In genomic region chr12:101102648-101103047, GRCm38 (mm10) we compare ENCODE assay signal across 8 mouse cellular contexts. TPM values are rescaled to one million over a fixed set of nuclear protein-coding genes. Genes with fewer than 3 reads are reported as not detected.
A peak's percentile ranks its signal among the peaks of the same experiment; 100 is the strongest.
DNase-seq lines count a peak whose midpoint lies in the region; ATAC-seq and TF ChIP-seq lines count a peak whose summit lies in the region.

No protein-coding gene starts in this region.

- peak; percentile 23 to 60 (median 51); a peak in 5 of 6 replicates for TF ChIP-seq CTCF in MEL (IDR thresholded peaks at IDR 0.05 in 2 of 3, conservative IDR thresholded peaks at IDR 0.05 in 1 of 3; ENCODE audit: control insufficient read depth in 1 of 3, insufficient read depth in 1 of 3, low read depth in 2 of 3, low read length in 3 of 3, poor library complexity in 1 of 3, severe bottlenecking in 1 of 3)
- TF ChIP-seq CTCF in lung, adult 2 months (IDR thresholded peaks at IDR 0.05; ENCODE audit: insufficient read depth, low read length) = peak; percentile 24; the same call in 1 of the 2 replicates
- TF ChIP-seq CTCF in thymus, adult 2 months (IDR thresholded peaks at IDR 0.05; ENCODE audit: borderline replicate concordance, control insufficient read depth, extremely low read depth, insufficient read depth, low read length, poor library complexity) = no peak

- no peak overlapping the region for H3K9ac ChIP-seq in kidney, embryonic 14.5 days (ENCODE audit: low read depth, low read length)
- H3K9ac ChIP-seq in MEL (ENCODE audit: control insufficient read depth, low read depth, low read length, poor library complexity, severe bottlenecking) = no peak overlapping the region

- no peaks in the 10 kb centered on the region for H3K79me2 ChIP-seq in MEL (ENCODE audit: control insufficient read depth, insufficient read depth, low read length, poor library complexity)

- DNase-seq in kidney, adult 18-20 months = peak; percentile 59
- peak; percentile 72 for DNase-seq in MEL (ENCODE audit: low read depth, low spot score)
- DNase-seq in embryonic facial prominence, embryonic 10.5 days (ENCODE audit: low spot score) = peak; percentile 27
- DNase-seq in lung, adult 2 months = peak; percentile 19
- DNase-seq in thymus, adult 2 months = peak; percentile 61
- no peak for DNase-seq in MN1 (ENCODE audit: low spot score)
- DNase-seq in layer of hippocampus, postnatal 25 days (ENCODE audit: extremely low spot score in 1 of 2, low spot score in 1 of 2) = no peak

- H3K9me3 ChIP-seq in kidney, embryonic 14.5 days (ENCODE audit: control insufficient read depth, low read length) = no peaks in the 10 kb centered on the region
- no peaks in the 10 kb centered on the region for H3K9me3 ChIP-seq in MEL (replicated peaks; ENCODE audit: insufficient read depth, low read length)
- peaks cover 7% of the 10 kb centered on the region; the same call in 1 of the 2 replicates for H3K9me3 ChIP-seq in embryonic facial prominence, embryonic 10.5 days

- H3K36me3 ChIP-seq in kidney, embryonic 14.5 days (ENCODE audit: control insufficient read depth, insufficient read depth, low read length) = no peaks in the 10 kb centered on the region
- no peaks in the 10 kb centered on the region for H3K36me3 ChIP-seq in MEL (ENCODE audit: control insufficient read depth in 1 of 2, insufficient read depth in 2 of 2, low read length in 2 of 2)
- H3K36me3 ChIP-seq in embryonic facial prominence, embryonic 10.5 days (replicated peaks) = no peaks in the 10 kb centered on the region
- H3K36me3 ChIP-seq in thymus, adult 2 months (ENCODE audit: control insufficient read depth, insufficient read depth, low read length) = no peaks in the 10 kb centered on the region

- no peaks in the 10 kb centered on the region for H3K4me1 ChIP-seq in kidney, embryonic 14.5 days (ENCODE audit: control insufficient read depth, insufficient read depth, low read length)
- no peaks in the 10 kb centered on the region for H3K4me1 ChIP-seq in MEL (ENCODE audit: control insufficient read depth in 1 of 2, insufficient read depth in 2 of 2, low read length in 2 of 2)
- H3K4me1 ChIP-seq in embryonic facial prominence, embryonic 10.5 days = no peaks in the 10 kb centered on the region
- H3K4me1 ChIP-seq in lung, adult 2 months (ENCODE audit: control insufficient read depth, insufficient read depth, low read length) = no peaks in the 10 kb centered on the region
- H3K4me1 ChIP-seq in thymus, adult 2 months (replicated peaks; ENCODE audit: control insufficient read depth, insufficient read depth, low read length) = no peaks in the 10 kb centered on the region

- TF ChIP-seq EP300 in MEL (IDR thresholded peaks at IDR 0.05; ENCODE audit: low read depth in 1 of 2, low read length in 2 of 2) = no peak

- no peak for TF ChIP-seq POLR2A in MEL (IDR thresholded peaks at IDR 0.05; ENCODE audit: control insufficient read depth in 1 of 2, insufficient read depth in 1 of 2, low read depth in 1 of 2, low read length in 2 of 2, poor library complexity in 1 of 2)
- TF ChIP-seq POLR2A in lung, adult 2 months (IDR thresholded peaks at IDR 0.05; ENCODE audit: borderline replicate concordance, extremely low read depth, low read depth, low read length) = no peak
- TF ChIP-seq POLR2A in thymus, adult 2 months (IDR thresholded peaks at IDR 0.05; ENCODE audit: control insufficient read depth, extremely low read depth, insufficient read depth, low read length, poor library complexity) = no peak

- H3K4me3 ChIP-seq in kidney, embryonic 14.5 days (ENCODE audit: low read length) = no peak overlapping the region
- H3K4me3 ChIP-seq in MEL (ENCODE audit: control insufficient read depth in 1 of 2, insufficient read depth in 1 of 2, low read depth in 2 of 2, low read length in 2 of 2) = no peak overlapping the region
- no peak overlapping the region for H3K4me3 ChIP-seq in embryonic facial prominence, embryonic 10.5 days
- no peak overlapping the region for H3K4me3 ChIP-seq in lung, adult 2 months (replicated peaks; ENCODE audit: extremely low read depth, low read depth, low read length)
- no peak overlapping the region for H3K4me3 ChIP-seq in thymus, adult 2 months (ENCODE audit: control insufficient read depth, insufficient read depth, low read length)

- H3K27me3 ChIP-seq in kidney, embryonic 14.5 days (ENCODE audit: control insufficient read depth, insufficient read depth, low read length) = no peaks in the 10 kb centered on the region
- H3K27me3 ChIP-seq in MEL (ENCODE audit: control insufficient read depth in 1 of 2, insufficient read depth in 2 of 2, low read length in 2 of 2) = peaks cover 0 to 2% of the 10 kb centered on the region in 2 experiments; a peak in 2 of 4 replicates
- no peaks in the 10 kb centered on the region for H3K27me3 ChIP-seq in embryonic facial prominence, embryonic 10.5 days (replicated peaks; ENCODE audit: low read depth, poor library complexity, severe bottlenecking)
- no peaks in the 10 kb centered on the region for H3K27me3 ChIP-seq in thymus, adult 2 months (ENCODE audit: control insufficient read depth, insufficient read depth, low read length)

- WGBS in kidney, embryonic 14.5 days = 81% methylated on average over 3 of the region's 3 CpGs
- 82% methylated on average over 3 of the region's 3 CpGs for WGBS in embryonic facial prominence, embryonic 10.5 days
- 58% methylated on average over 3 of the region's 3 CpGs for WGBS in lung, adult 2 months
- 71% methylated on average over 3 of the region's 3 CpGs for WGBS in thymus, adult 2 months

- H3K27ac ChIP-seq in kidney, embryonic 14.5 days (ENCODE audit: low read depth, low read length) = no peak overlapping the region
- no peak overlapping the region for H3K27ac ChIP-seq in MEL (ENCODE audit: control insufficient read depth, low read depth, low read length)
- H3K27ac ChIP-seq in embryonic facial prominence, embryonic 10.5 days (replicated peaks) = no peak overlapping the region
- H3K27ac ChIP-seq in thymus, adult 2 months (ENCODE audit: control insufficient read depth, insufficient read depth, low read length) = no peak overlapping the region

- H3K4me2 ChIP-seq in kidney, embryonic 14.5 days (replicated peaks; ENCODE audit: low read depth, low read length) = no peak overlapping the region

- peak; percentile 44 for TF ChIP-seq RAD21 in MEL (IDR thresholded peaks at IDR 0.05; ENCODE audit: low read depth, low read length)

- no peak for ATAC-seq in kidney, embryonic 14.5 days (ENCODE audit: low FRiP score, low TSS enrichment)

TF ChIP-seq in MEL, 35 proteins besides CTCF, POLR2A, EP300 and RAD21:
- TF ChIP-seq GATA1 (IDR thresholded peaks at IDR 0.05; ENCODE audit: low read depth, low read length) = no peak
- TF ChIP-seq USF1 (IDR thresholded peaks at IDR 0.05; ENCODE audit: low read depth, low read length) = peak; percentile 37; the same call in 1 of the 2 replicates
- TF ChIP-seq SMC3 (IDR thresholded peaks at IDR 0.05; ENCODE audit: low read depth, low read length) = peak; percentile 66
- TF ChIP-seq SIN3A (IDR thresholded peaks at IDR 0.05; ENCODE audit: low read length) = no peak
- TF ChIP-seq ZNF384 (IDR thresholded peaks at IDR 0.05; ENCODE audit: low read depth, low read length) = no peak
- no peak for TF ChIP-seq GABPA (IDR thresholded peaks at IDR 0.05; ENCODE audit: low read depth, low read length)
- no peak for TF ChIP-seq MEF2A (IDR thresholded peaks at IDR 0.05; ENCODE audit: extremely low read depth, insufficient replicate concordance, low read depth, low read length, poor library complexity, severe bottlenecking)
TF ChIP-seq in MEL: peak in this region for 2.

RNA-seq across cellular contexts. Expression of gene Ppp4r3a, which starts 19.1 kb away (rescaled TPM):
- polyA plus RNA-seq in kidney, embryonic 14.5 days (2014; fragmentation: Nextera tagmentation; extraction: Ambion mirVana) = 38.5 and 58.9 TPM in 2 replicates
- total RNA-seq in MEL (2012; rRNA removed) = 60.1 and 61.2 TPM in 2 replicates
- 100 to 1,000 TPM in 1 of 2 experiments, 10 to 100 TPM in 1; 48.5 to 701 TPM for polyA plus RNA-seq in MEL (2012; ENCODE audit: insufficient read depth in 1 of 2, insufficient read length in 2 of 2, low read depth in 1 of 2, low replicate concordance in 2 of 2, missing spikeins in 1 of 2)
- polyA plus RNA-seq in embryonic facial prominence, embryonic 10.5 days (2016; fragmentation: Nextera tagmentation; extraction: Ambion mirVana) = 50.5 and 55.4 TPM in 2 replicates
- polyA plus RNA-seq in lung, adult 2 months (2012; rRNA removed) = 10.4 and 12.4 TPM in 2 replicates
- 25.6 and 34.9 TPM in 2 replicates for polyA plus RNA-seq in thymus, adult 2 months (2012; rRNA removed)
- 10 to 100 TPM; 37.0 to 42.9 TPM for total RNA-seq in layer of hippocampus, postnatal 25 days (2021)

Comparison
In these comparisons a context has a peak if more than half of its experiments do, and no peak if none do; other contexts are left out.
1. DNase-seq: peak in kidney, adult 18-20 months (single experiment), MEL (single experiment), embryonic facial prominence, embryonic 10.5 days (single experiment), lung, adult 2 months (single experiment) and thymus, adult 2 months (single experiment); none in MN1 (single experiment) and layer of hippocampus, postnatal 25 days (0 of 2).